Mouse (Mus musculus) liver, embryonic 13.5 days (tissue): ENCODE data around the gene Prss40. TPM values are rescaled to one million over a fixed set of nuclear protein-coding genes. Genes with fewer than 3 reads are reported as not detected.

Source experiments
- ATAC-seq: fragments of 200-750 bp; cut with Nextera tagmentation; 2 replicates; pipeline ENCODE4 v1.8.0; 2017; ENCODE audit warnings: low read depth, mild to moderate bottlenecking, moderate number of reproducible peaks, moderate library complexity
- DNase-seq: peaks from one replicate; pipeline ENCODE4 v3.0.0; 2022
- H3K27ac ChIP-seq: fragments of 300-500 bp; sonication (generic); 2 replicates; pipeline ENCODE4 v1.5.1; 2015; ENCODE audit warnings: moderate library complexity, mild to moderate bottlenecking, inconsistent platforms
- H3K27me3 ChIP-seq: fragments of 300-500 bp; sonication (generic); 2 replicates; pipeline ENCODE4 v1.6.1; 2015; ENCODE audit warnings: mild to moderate bottlenecking, inconsistent platforms
- H3K36me3 ChIP-seq: fragments of 300-500 bp; sonication (generic); 2 replicates; pipeline ENCODE4 v1.6.1; 2015; ENCODE audit warnings: mild to moderate bottlenecking, inconsistent platforms
- H3K4me1 ChIP-seq: fragments of 300-500 bp; sonication (generic); replicated peaks from 2 replicates; pipeline ENCODE4 v1.6.1; 2015; ENCODE audit warnings: inconsistent platforms
- H3K4me2 ChIP-seq: fragments of 300-500 bp; sonication (generic); 2 replicates; pipeline ENCODE4 v1.6.1; 2015; ENCODE audit warnings: inconsistent platforms, mild to moderate bottlenecking, moderate library complexity
- H3K4me3 ChIP-seq: fragments of 300-500 bp; sonication (generic); replicated peaks from 2 replicates; pipeline ENCODE4 v1.5.1; 2015; ENCODE audit warnings: mild to moderate bottlenecking, inconsistent platforms
- H3K9ac ChIP-seq: fragments of 300-500 bp; sonication (generic); 2 replicates; pipeline ENCODE4 v1.6.1; 2015; ENCODE audit warnings: mild to moderate bottlenecking, inconsistent platforms
- H3K9me3 ChIP-seq: fragments of 300-500 bp; sonication (generic); replicated peaks from 2 replicates; pipeline ENCODE4 v1.6.1; 2016; ENCODE audit warnings: inconsistent platforms
- WGBS: fragments of 180-500 bp; shearing (Covaris S2); methylation state at CpG from one replicate; pipeline ENCODE4 v1.1.7; 2015; ENCODE audit not compliant: insufficient replicate concordance; 5-methylcytosine and 5-hydroxymethylcytosine counted together
- polyA plus RNA-seq: library from polyadenylated mRNA; unstranded; fragments of >200 nt; fragmentation: Nextera tagmentation; extraction: Ambion mirVana; gene quantifications from 2 replicates; pipeline ENCODE4 v1.2.1, GENCODE M21; 2015

Prss40 gene
- not detected in 2 replicates for polyA plus RNA-seq

GRCm38 (mm10) chr1:34560843-34561242, at the start of gene Prss40:
Gene Prss40, minus strand, starts transcription at chr1:34560943.
- no peaks in the 10 kb centered on the region for H3K4me1 ChIP-seq
- no peaks in the 10 kb centered on the region for H3K9me3 ChIP-seq
- no peak within 1 kb of the TSS for H3K4me3 ChIP-seq
- ATAC-seq, result no peak
- H3K36me3 ChIP-seq, result no peaks in the 10 kb centered on the region
- H3K9ac ChIP-seq, result no peak within 1 kb of the TSS
- no peak for DNase-seq
- WGBS, result 74% methylated on average over 15 of the region's 15 CpGs
- H3K27ac ChIP-seq, result no peak within 1 kb of the TSS
- no peak within 1 kb of the TSS for H3K4me2 ChIP-seq
- no peaks in the 10 kb centered on the region for H3K27me3 ChIP-seq

GRCm38 (mm10) chr1:34602363-34602762, 41.6 kb upstream of the Prss40 start:
- no peak overlapping the region for H3K9ac ChIP-seq
- H3K27ac ChIP-seq, result no peak overlapping the region
- ATAC-seq (no peak), DNase-seq (peak; percentile 40)
- no peaks in the 10 kb centered on the region for H3K27me3 ChIP-seq
- H3K4me3 ChIP-seq, result no peak overlapping the region
- no peaks in the 10 kb centered on the region for H3K4me1 ChIP-seq
- no peaks in the 10 kb centered on the region for H3K9me3 ChIP-seq
- H3K36me3 ChIP-seq, result no peaks in the 10 kb centered on the region
- WGBS, result 7% methylated on average over 8 of the region's 8 CpGs
- no peak overlapping the region for H3K4me2 ChIP-seq

DNA sequence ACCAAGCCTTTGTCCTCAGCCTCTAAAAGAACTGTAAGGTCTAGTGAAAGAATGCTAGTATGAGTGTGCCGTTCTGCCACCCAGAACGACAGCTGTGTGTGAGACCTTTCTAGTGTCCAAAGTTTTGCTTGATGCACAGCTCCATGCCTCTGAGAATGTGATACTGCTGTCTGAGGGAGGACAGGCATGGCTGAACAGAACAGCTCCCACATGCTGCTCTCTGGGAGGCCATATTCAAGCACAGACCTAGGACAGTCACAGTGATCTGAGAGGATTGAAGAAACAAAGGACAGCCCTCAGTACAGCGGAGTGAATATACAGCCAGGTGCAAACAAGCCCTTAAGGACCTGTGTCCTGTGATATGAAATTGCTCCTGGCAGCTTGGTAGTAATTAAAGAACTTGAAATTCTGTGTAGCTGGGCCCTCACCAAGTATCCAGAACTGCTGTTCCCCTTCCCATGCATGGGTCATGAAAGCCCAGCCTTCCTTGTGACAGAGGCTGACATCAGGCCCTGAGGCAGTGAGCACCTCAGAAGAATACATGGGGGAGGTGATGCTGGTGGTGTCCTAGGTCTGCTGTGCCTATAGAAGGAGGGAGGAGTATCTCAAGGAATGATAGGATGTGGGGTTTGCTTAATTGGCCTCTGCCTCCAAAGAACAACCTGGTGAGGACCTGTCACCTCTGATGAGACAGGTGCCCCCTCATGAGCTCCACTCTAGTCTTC, 40.7 kb upstream of the Prss40 start:
- WGBS, result 68% methylated on average over 3 of the region's 3 CpGs
- ATAC-seq, result no peak

DNA sequence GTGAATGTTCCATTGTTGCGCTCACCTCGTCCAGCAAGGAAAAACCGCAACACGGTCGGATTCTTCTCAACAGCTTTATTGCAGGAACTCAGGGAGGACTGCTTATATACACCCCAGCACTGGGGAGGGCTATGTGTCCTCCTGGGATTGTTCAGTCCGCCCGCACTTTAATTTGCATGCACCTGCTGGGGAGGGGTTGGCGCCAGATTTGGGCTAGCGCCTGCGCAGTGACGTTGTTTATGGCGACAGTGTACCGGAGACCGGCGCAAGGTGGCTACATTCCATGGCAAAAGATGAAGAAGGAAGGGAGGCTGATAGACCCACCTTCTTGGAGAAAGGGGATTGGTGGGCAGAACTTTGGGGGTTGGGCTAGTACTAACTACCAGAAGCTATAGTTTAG, 39.3 kb upstream of the Prss40 start:
- WGBS, result 68% methylated on average over 15 of the region's 15 CpGs
- no peak for DNase-seq
- Histone ChIP-seq H3K9ac (no peak overlapping the region), H3K9me3 (no peaks in the 10 kb centered on the region), H3K27ac (no peak overlapping the region), H3K27me3 (no peaks in the 10 kb centered on the region), H3K4me1 (no peaks in the 10 kb centered on the region), H3K4me3 (no peak overlapping the region), H3K36me3 (no peaks in the 10 kb centered on the region), H3K4me2 (no peak overlapping the region)
- no peak for ATAC-seq

More for the DNA sequence above, 40.7 kb upstream of the Prss40 start:
- H3K27me3 ChIP-seq, result no peaks in the 10 kb centered on the region
- no peaks in the 10 kb centered on the region for H3K36me3 ChIP-seq
- H3K4me3 ChIP-seq, result no peak overlapping the region
- no peaks in the 10 kb centered on the region for H3K4me1 ChIP-seq
- no peak overlapping the region for H3K4me2 ChIP-seq
- H3K27ac ChIP-seq, result no peak overlapping the region
- no peak overlapping the region for H3K9ac ChIP-seq
- no peak for DNase-seq
- H3K9me3 ChIP-seq, result no peaks in the 10 kb centered on the region

DNA sequence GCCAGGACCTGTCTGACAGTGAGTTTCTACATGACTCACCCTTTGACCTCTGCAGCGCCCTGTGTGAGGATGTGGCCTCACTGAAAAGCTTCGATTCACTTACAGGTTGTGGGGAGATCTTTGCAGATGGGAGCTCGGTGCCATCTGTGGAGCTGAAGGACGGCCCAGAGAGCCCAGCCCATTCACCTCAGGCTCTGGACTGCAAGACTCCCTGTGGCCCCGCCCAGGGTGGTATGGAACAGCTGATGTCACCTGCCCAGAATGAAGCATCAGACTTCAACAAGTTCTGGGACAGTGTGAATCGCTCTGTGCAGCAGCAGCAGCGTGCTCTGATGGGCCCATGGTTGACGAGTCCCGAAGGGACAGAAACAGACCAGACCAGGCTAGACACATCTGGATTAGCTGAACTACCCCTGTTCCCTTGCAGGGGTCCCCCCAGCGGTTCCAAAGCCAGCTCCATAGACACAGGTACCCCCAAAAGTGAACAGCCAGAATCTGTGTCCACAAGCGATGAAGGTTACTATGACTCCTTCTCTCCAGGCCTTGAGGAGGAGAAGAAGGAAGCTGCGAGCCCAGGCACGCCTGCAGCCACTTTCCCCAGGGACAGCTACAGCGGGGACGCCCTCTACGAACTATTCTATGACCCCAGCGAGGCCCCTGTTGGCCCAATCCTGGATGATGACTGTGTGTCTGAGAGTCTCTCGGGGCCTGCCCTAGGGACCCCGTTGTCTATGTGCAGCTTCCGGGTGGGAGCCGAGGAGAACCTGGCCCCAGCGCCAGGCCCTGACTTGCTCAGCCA, 26.8 kb upstream of the Prss40 start:
- Histone ChIP-seq H3K27ac (no peak overlapping the region), H3K27me3 (no peaks in the 10 kb centered on the region), H3K4me3 (no peak overlapping the region), H3K4me1 (no peaks in the 10 kb centered on the region), H3K9ac (no peak overlapping the region), H3K4me2 (no peak overlapping the region), H3K36me3 (no peaks in the 10 kb centered on the region), H3K9me3 (no peaks in the 10 kb centered on the region)
- DNase-seq (no peak), ATAC-seq (no peak)
- 73% methylated on average over 22 of the region's 22 CpGs for WGBS

DNA sequence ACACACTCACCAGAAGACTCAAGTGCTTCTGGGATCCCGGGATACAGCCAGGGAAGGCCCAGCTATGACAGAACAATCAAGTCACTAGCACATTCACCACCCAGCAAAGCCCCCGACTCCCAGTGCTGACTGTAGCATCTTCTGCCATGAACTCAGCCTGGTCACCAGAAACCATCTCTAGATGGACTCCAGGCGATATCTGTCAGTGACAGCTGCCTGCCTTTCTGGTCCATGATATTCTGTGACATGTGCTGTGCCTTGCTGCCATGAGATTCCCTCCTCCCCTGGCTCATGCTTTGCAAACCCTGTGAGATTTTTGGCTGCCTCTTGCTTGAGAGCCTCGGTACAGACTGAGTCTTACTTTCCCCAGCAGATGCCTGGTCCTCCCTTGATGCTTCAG, 24.0 kb upstream of the Prss40 start:
- Histone ChIP-seq H3K36me3 (no peaks in the 10 kb centered on the region), H3K9me3 (no peaks in the 10 kb centered on the region), H3K4me1 (0 out of 2 replicates have a peak, but pooled peaks cover under 1% of the 10 kb centered on the region), H3K4me3 (no peak overlapping the region), H3K4me2 (no peak overlapping the region), H3K27me3 (peaks cover 10% of the 10 kb centered on the region), H3K27ac (no peak overlapping the region), H3K9ac (no peak overlapping the region)
- DNase-seq (no peak), ATAC-seq (no peak)
- whole genome bisulfite sequencing, result 51% methylated on average over 4 of the region's 4 CpGs

DNA sequence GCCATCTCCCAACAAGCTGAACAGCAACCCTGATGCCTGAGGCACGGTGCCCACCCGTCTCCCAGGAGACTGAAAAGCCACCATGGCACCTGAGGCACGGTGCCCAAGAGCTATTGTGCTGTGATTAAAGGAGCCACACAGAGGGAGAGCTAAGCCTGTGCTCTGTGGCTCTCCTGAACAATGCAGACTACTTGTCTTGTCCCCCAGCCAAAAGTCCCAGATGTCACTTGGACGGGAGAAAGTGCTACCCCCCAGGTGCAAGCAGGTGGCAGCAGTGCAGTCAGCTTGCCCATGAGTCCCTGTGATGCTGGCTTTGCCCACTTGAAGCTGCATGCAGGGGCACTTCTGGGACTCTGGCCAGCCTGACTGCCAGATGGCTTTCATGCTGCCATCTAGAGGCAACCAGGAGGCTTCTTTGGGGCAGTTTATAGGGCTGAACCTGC, 23.1 kb upstream of the Prss40 start:
- Histone ChIP-seq H3K9me3 (no peaks in the 10 kb centered on the region), H3K36me3 (no peaks in the 10 kb centered on the region), H3K9ac (no peak overlapping the region), H3K27me3 (peaks cover 19% of the 10 kb centered on the region), H3K4me3 (no peak overlapping the region), H3K4me1 (0 out of 2 replicates have a peak, but pooled peaks cover 8% of the 10 kb centered on the region), H3K27ac (no peak overlapping the region), H3K4me2 (no peak overlapping the region)
- no peak for ATAC-seq
- DNase-seq, result no peak
- WGBS, result 16% methylated on average over 4 of the region's 4 CpGs

- Histone ChIP-seq H3K4me2 (no peak overlapping the region), H3K4me3 (no peak overlapping the region), H3K36me3 (no peaks in the 10 kb centered on the region), H3K4me1 (0 out of 2 replicates have a peak, but pooled peaks cover 8% of the 10 kb centered on the region), H3K27ac (no peak overlapping the region), H3K27me3 (peaks cover 31% of the 10 kb centered on the region), H3K9me3 (no peaks in the 10 kb centered on the region), H3K9ac (no peak overlapping the region)
- 66% methylated on average over 6 of the region's 6 CpGs for WGBS
- no peak for ATAC-seq
- no peak for DNase-seq
These were observed 21.5 kb upstream of the Prss40 start for GRCm38 (mm10) chr1:34582218-34582617.

DNA sequence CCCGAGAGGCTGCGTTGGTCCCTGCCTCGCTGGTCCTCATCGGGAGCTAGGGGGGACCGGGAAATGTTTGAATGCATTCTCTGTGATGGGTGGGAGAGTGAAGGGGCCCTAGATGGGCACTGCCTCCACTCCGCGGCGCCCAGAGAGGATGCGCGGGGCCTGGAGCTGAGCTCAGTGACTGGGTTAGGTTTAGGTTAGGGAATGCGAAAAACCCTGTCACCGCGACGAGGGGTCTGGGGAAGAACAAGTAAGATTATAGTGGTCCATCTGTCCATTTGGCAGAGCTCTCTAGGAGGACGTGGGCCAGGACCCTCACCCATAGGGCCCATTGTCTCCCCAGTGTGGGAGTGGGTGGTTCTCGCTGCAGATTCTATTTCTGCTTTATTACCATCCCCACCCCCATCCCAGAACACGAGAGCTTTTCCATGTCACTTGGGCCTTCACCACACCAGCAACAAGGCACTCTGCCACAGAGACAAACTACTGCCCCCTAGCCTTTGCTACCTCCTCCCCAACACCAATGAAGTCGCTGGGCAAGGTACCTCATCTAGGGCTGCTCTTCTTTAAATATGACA, 19.1 kb upstream of the Prss40 start:
- Histone ChIP-seq H3K9me3 (no peaks in the 10 kb centered on the region), H3K9ac (no peak overlapping the region), H3K4me3 (no peak overlapping the region), H3K4me1 (0 out of 2 replicates have a peak, but pooled peaks cover 8% of the 10 kb centered on the region), H3K27ac (no peak overlapping the region), H3K36me3 (no peaks in the 10 kb centered on the region), H3K4me2 (peak overlapping the region; percentile 58), H3K27me3 (peaks cover 35% of the 10 kb centered on the region)
- ATAC-seq (no peak), DNase-seq (no peak)
- 4% methylated on average over 18 of the region's 18 CpGs for WGBS

DNA sequence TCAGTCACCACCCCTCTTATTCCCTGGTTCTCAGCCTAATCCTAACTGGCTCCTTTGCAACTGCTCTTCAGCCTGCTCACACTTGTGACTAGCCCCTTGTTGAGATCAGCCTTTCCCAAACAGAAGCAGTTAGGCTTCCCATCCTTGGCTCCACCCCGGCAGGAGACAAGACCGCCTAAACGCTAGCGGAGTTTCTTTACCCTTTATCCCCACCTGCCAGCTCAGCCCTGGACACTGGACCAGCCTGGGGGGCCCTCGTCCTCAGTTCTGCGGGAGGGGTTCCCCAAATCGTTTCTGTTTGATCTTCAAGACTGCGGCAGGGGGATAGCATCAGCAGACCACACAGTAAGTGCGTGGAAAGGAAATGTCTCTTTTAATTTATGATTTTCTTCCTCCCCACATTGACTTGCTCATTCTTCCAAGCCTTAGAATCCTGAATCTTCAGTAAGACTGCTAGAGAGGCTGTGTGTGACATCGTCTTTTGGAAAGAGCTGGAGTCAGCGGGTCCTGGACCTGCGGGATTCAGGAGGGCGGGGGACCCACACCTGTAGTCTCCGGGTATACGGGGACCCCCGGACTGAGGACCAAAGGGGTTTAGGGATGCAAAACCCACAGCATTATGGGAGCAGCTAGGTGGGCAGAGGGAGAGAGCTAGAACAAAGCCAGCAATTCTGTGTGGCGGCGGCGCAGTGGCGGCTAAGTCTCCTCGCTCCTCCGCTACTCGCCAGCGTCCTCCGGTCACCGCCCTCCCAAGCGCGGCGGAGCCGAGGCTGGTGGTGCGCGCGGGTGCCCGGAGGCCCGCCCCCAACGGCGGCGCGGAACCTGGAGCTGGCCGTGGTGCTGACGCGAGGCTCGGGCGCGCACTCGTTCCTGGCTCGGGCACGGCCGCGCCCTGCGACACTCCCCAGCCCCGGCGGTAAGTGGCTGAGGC, 18.4 kb upstream of the Prss40 start, which contains the start of gene Amer3:
Amer3 (plus strand) TSS at position 807 of the 931 bp plus-strand sequence.
- H3K27me3 ChIP-seq, result peaks cover 35% of the 10 kb centered on the region
- 0 out of 2 replicates have a peak, but pooled peaks cover 8% of the 10 kb centered on the region for H3K4me1 ChIP-seq
- ATAC-seq (peak; percentile 53; the same call in 1 of the 2 replicates), DNase-seq (peak; percentile 51)
- peak within 1 kb of the TSS; percentile 58 for H3K4me2 ChIP-seq
- no peak within 1 kb of the TSS for H3K9ac ChIP-seq
- no peaks in the 10 kb centered on the region for H3K9me3 ChIP-seq
- no peak within 1 kb of the TSS for H3K27ac ChIP-seq
- H3K4me3 ChIP-seq, result peak within 1 kb of the TSS; percentile 27
- 2% methylated on average over 53 of the region's 53 CpGs for WGBS
- no peaks in the 10 kb centered on the region for H3K36me3 ChIP-seq
